Mouse (Mus musculus) lung, embryonic 15.5 days (tissue): ENCODE results near the gene Mycbp. TPM values are rescaled to one million over a fixed set of nuclear protein-coding genes. Genes with fewer than 3 reads are reported as not detected.

Experiments
- ATAC-seq: fragments of 200-750 bp; cut with Nextera tagmentation; 2 replicates; pipeline ENCODE4 v1.8.0; 2017; ENCODE audit warnings: moderate number of reproducible peaks, borderline replicate concordance; ENCODE audit not compliant: low FRiP score, low TSS enrichment; ENCODE audit errors: extremely low read depth
- H3K27ac ChIP-seq: fragments of 300-500 bp; sonication (generic); 2 replicates; pipeline ENCODE4 v1.5.1; 2015; ENCODE audit warnings: moderate library complexity, mild to moderate bottlenecking, inconsistent platforms
- H3K27me3 ChIP-seq: fragments of 300-500 bp; sonication (generic); 2 replicates; pipeline ENCODE4 v1.6.1; 2015; ENCODE audit warnings: inconsistent platforms
- H3K36me3 ChIP-seq: fragments of 300-500 bp; sonication (generic); 2 replicates; pipeline ENCODE4 v1.6.1; 2015; ENCODE audit warnings: inconsistent platforms
- H3K4me1 ChIP-seq: fragments of 300-500 bp; sonication (generic); 2 replicates; pipeline ENCODE4 v1.6.1; 2015; ENCODE audit warnings: inconsistent platforms
- H3K4me2 ChIP-seq: fragments of 300-500 bp; sonication (generic); 2 replicates; pipeline ENCODE4 v1.6.1; 2015; ENCODE audit warnings: inconsistent platforms, mild to moderate bottlenecking, moderate library complexity
- H3K4me3 ChIP-seq: fragments of 300-500 bp; sonication (generic); 2 replicates; pipeline ENCODE4 v1.5.1; 2015; ENCODE audit warnings: mild to moderate bottlenecking, inconsistent platforms
- H3K9ac ChIP-seq: fragments of 300-500 bp; sonication (generic); 2 replicates; pipeline ENCODE4 v1.6.1; 2015; ENCODE audit warnings: inconsistent platforms
- H3K9me3 ChIP-seq: fragments of 300-500 bp; sonication (generic); 2 replicates; pipeline ENCODE4 v1.6.1; 2016; ENCODE audit warnings: inconsistent platforms
- WGBS: fragments of 180-500 bp; shearing (Covaris S2); methylation state at CpG from one replicate; pipeline ENCODE4 v1.1.7; 2015; 5-methylcytosine and 5-hydroxymethylcytosine counted together
- polyA plus RNA-seq: library from polyadenylated mRNA; unstranded; fragments of >200 nt; fragmentation: Nextera tagmentation; extraction: Ambion mirVana; gene quantifications from 2 replicates; pipeline ENCODE4 v1.2.1, GENCODE M21; 2015

The Mycbp gene
- polyA plus RNA-seq, 1 experiment from 2014 or later = 69.6 TPM

DNA sequence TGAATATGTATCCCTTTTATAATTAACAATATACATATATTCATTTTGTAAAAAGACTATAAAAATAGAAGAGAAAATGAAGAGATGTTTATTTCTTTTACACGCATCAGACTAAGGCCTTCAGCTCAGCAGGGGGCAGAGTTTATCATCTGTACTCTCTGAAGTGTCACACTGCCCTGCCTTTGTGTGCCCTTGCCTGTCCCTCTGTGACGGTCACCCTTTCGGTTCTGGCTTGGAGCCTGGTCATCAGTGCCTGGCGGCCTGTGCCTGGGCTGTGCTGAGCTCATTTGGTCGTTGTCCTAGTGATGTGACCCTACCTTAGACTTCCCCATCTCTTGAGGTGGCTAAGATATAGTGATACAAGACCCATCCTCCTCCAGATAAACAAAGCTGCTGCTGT lies 42.5 kb downstream of the Mycbp start:
- Histone ChIP-seq H3K27ac (no peak overlapping the region), H3K9ac (no peak overlapping the region), H3K9me3 (no peaks in the 10 kb centered on the region), H3K4me2 (no peak overlapping the region), H3K4me1 (no peaks in the 10 kb centered on the region), H3K4me3 (no peak overlapping the region), H3K36me3 (no peaks in the 10 kb centered on the region), H3K27me3 (no peaks in the 10 kb centered on the region)
- WGBS = 31% methylated on average over 5 of the region's 5 CpGs
- ATAC-seq = no peak

DNA sequence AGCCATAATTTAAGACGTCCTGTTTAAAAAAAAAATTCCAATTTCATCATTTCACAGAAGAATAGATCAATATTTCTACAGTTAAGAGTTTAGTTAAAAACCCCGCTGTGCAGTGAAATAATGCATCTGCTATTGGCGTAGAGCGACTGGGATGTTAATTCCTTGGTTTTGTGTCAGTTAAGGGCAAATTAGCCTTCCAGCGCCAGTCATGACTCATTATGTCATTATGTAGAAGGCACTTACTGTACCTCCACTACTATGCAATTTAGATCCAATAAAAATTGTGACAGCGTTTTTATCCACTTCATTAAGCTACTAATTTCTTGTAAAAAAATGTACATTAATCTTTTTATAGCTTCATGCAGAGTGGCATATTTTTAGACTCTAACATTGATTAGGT lies 44.3 kb downstream of the Mycbp start:
- H3K4me2 ChIP-seq = no peak overlapping the region
- 74% methylated on average over 6 of the region's 6 CpGs for WGBS
- no peaks in the 10 kb centered on the region for H3K9me3 ChIP-seq
- H3K9ac ChIP-seq = no peak overlapping the region
- no peaks in the 10 kb centered on the region for H3K27me3 ChIP-seq
- H3K36me3 ChIP-seq = no peaks in the 10 kb centered on the region
- no peak for ATAC-seq
- no peak overlapping the region for H3K27ac ChIP-seq
- no peaks in the 10 kb centered on the region for H3K4me1 ChIP-seq
- H3K4me3 ChIP-seq = no peak overlapping the region

DNA sequence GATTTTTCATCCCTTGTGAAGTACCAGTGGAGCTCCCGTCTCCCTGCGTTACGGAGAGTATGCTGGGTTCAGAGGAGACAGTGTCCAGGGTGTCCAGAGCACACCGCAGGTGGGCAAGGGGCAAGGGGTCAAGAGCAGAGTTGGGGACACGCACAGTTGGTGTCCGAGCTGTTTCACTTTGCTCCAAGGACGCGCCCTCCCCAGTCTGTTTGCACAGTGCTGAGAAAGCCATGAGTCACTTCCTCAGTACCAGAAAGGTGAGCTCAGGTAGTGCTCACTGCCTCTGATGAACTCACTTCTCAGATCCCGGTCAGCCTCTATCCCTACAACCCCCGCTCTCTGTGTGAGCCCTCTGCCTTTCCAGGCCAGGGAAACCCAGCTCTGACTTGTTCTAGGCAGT lies 45.0 kb downstream of the Mycbp start:
- H3K9me3 ChIP-seq = no peaks in the 10 kb centered on the region
- H3K36me3 ChIP-seq = no peaks in the 10 kb centered on the region
- H3K27me3 ChIP-seq = no peaks in the 10 kb centered on the region
- H3K9ac ChIP-seq = no peak overlapping the region
- no peaks in the 10 kb centered on the region for H3K4me1 ChIP-seq
- 0 out of 2 replicates have a peak, but pooled peaks have one; percentile 27 for ATAC-seq
- no peak overlapping the region; the same call in 1 of the 2 replicates for H3K4me2 ChIP-seq
- no peak overlapping the region for H3K27ac ChIP-seq
- no peak overlapping the region for H3K4me3 ChIP-seq
- WGBS = 46% methylated on average over 10 of the region's 10 CpGs

DNA sequence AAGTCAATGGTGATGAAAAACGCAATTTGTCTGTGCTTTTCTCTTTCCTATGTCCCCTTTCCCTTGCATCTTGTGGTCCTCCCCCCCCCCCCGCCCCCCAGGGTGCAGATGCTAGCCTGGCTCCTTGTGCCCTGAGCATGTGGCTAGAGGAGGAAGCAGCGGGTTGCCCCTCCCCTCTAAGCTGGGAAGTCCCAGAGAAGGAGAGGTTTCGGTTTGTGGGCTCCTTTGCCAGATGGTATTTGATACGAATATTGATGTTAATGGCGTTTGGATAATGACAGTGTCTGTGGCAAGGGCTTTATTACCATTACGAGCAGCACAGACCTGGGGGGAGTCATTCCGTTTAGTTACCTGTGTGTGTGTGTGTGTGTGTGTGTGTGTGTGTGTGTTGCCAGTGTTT lies 47.4 kb downstream of the Mycbp start:
- no peaks in the 10 kb centered on the region for H3K36me3 ChIP-seq
- H3K4me2 ChIP-seq = no peak overlapping the region
- H3K4me3 ChIP-seq = no peak overlapping the region
- ATAC-seq = no peak
- H3K27me3 ChIP-seq = peaks cover 15% of the 10 kb centered on the region
- peaks cover 2% of the 10 kb centered on the region; the same call in 1 of the 2 replicates for H3K4me1 ChIP-seq
- no peaks in the 10 kb centered on the region for H3K9me3 ChIP-seq
- no peak overlapping the region for H3K27ac ChIP-seq
- WGBS = 44% methylated on average over 7 of the region's 8 CpGs
- H3K9ac ChIP-seq = no peak overlapping the region

DNA sequence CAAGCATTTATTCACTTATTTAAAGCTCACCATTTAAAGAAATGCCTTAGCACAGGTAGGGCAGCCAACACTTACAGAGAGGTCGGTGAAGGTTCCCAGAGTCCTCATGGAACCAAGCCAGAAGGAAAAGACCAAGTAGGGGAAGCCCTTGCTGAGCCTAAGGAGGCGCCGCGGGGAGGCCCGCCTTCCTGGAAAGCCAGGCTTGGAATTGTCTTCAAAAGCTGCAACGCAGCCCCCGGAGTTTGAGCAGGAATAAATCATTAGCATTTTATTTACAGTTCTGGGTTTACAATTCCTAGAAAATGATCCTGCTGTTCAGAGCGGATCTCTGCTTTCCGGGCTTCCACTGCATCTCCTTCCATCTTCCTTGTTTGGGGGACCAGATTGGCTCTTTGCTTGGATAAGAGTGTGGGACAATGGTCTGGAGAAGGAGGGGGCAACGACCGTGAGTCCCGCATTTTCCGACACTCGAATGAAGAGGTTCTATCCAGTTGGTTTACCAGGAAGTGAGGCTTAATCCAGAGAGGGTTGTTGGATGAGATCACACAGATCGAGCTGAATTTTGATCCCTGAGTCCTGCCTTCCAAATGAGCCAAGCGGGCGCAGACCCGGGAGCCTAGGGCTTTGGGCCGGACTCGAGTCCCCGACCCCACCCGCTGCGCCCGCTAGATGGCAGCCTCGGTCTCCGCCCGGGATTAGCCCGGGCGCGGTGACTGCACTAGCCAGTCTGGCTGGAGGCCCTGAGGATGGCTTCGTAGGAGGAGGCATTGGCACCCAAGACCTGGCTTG lies 52.3 kb downstream of the Mycbp start:
- Histone ChIP-seq H3K27ac (no peak overlapping the region), H3K27me3 (peaks cover 24% of the 10 kb centered on the region), H3K36me3 (no peaks in the 10 kb centered on the region), H3K9ac (no peak overlapping the region), H3K4me3 (peak overlapping the region; percentile 14), H3K4me2 (peak overlapping the region; percentile 48), H3K9me3 (no peaks in the 10 kb centered on the region), H3K4me1 (peaks cover 5% of the 10 kb centered on the region; the same call in 1 of the 2 replicates)
- ATAC-seq = peak; percentile 71; the same call in 1 of the 2 replicates
- 3% methylated on average over 31 of the region's 31 CpGs for WGBS

DNA sequence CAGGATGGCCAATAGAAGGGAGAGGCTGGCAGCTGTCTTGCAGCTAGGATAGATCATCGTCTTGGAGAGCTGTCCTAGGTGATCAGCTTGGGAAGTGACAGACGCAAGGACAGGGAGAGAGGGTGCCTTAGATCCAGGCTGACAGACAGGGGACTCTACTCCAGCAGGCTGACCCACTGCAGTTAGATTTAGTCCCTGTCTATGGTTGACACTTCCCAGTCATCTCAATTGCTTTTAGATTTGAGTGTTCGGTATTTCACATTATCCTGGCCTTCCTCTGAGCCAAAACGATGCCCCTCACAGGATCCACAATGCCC lies 52.8 kb downstream of the Mycbp start:
- 59% methylated on average over 4 of the region's 4 CpGs for WGBS
- no peak for ATAC-seq
- H3K9me3 ChIP-seq = no peaks in the 10 kb centered on the region
- peak overlapping the region; percentile 48 for H3K4me2 ChIP-seq
- H3K27ac ChIP-seq = no peak overlapping the region
- no peak overlapping the region for H3K9ac ChIP-seq
- H3K4me1 ChIP-seq = peaks cover 5% of the 10 kb centered on the region; the same call in 1 of the 2 replicates
- H3K27me3 ChIP-seq = peaks cover 24% of the 10 kb centered on the region
- H3K36me3 ChIP-seq = no peaks in the 10 kb centered on the region
- no peak overlapping the region for H3K4me3 ChIP-seq

DNA sequence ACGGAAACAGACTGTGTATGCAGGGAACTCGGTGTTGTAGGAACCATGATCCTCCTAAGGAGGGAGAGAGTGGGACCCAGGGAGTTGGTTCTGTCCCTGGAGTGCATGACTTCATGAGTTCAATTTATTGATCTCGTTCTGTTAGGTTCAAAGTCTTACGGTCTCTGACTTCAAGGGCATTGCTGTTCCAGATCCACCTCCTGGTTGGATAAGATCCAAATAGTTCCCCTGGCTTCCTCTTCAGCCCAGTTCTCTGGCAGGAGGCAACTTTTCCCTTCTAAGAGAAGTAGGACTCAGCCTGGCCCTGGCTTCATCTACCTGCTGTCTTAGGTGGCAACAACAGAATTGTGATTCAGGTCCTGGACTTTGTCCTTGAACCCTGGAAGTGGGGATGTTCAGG lies 53.3 kb downstream of the Mycbp start:
- Histone ChIP-seq H3K9ac (no peak overlapping the region), H3K36me3 (no peaks in the 10 kb centered on the region), H3K9me3 (no peaks in the 10 kb centered on the region), H3K4me1 (peaks cover 5% of the 10 kb centered on the region; the same call in 1 of the 2 replicates), H3K4me3 (no peak overlapping the region), H3K4me2 (no peak overlapping the region), H3K27me3 (peaks cover 24% of the 10 kb centered on the region), H3K27ac (no peak overlapping the region)
- no peak for ATAC-seq
- 63% methylated on average over 4 of the region's 4 CpGs for WGBS

DNA sequence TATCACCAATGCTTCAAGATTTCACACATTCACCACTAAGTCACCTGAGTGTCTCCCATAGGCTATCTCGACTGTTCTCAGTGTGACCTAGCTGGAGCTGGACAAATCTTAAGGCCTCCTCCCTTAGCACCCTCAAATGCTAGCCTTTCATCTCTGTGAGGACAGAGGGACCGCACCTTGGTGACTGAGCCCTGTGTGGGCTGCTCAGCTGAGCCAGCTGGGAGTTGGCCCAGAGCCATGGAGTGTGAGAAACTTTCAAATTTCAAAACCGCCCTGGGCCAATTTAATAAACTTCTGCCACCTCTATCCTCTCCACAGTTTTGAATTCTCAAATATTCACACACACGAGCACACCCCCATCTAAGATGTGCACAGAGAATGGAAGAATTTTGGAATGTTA lies 56.3 kb downstream of the Mycbp start:
- Histone ChIP-seq H3K36me3 (no peaks in the 10 kb centered on the region), H3K9ac (no peak overlapping the region), H3K4me3 (no peak overlapping the region), H3K4me2 (no peak overlapping the region), H3K4me1 (peaks cover 5% of the 10 kb centered on the region; the same call in 1 of the 2 replicates), H3K27me3 (peaks cover 21% of the 10 kb centered on the region), H3K27ac (no peak overlapping the region), H3K9me3 (no peaks in the 10 kb centered on the region)
- 31% methylated on average over 4 of the region's 4 CpGs for WGBS
- ATAC-seq = no peak

Other genes with a start within 250 kb of the Mycbp start
- 64.2 and 73.1 TPM in 2 replicates for gene Macf1, start 220.5 kb upstream of the Mycbp start, polyA plus RNA-seq
- 263 and 281 TPM in 2 replicates for gene Ndufs5, start 186.6 kb upstream of the Mycbp start, polyA plus RNA-seq
- 43.7 and 44.5 TPM in 2 replicates for gene Akirin1, start 154.5 kb upstream of the Mycbp start, polyA plus RNA-seq
- 0.74 and 2.2 TPM in 2 replicates for gene Rhbdl2, start 117.0 kb upstream of the Mycbp start, polyA plus RNA-seq
- not detected in 2 replicates for gene 4933427I04Rik, start 45.2 kb upstream of the Mycbp start, polyA plus RNA-seq
- 46.6 and 49.2 TPM in 2 replicates for gene Rragc, start 12.6 kb downstream of the Mycbp start, polyA plus RNA-seq
- gene 4930535I16Rik, start 13.2 kb downstream of the Mycbp start, polyA plus RNA-seq = not detected in 2 replicates